Mouse (Mus musculus) fat pad, adult 2 months (tissue): ENCODE results near the gene Tbkbp1.
"Not testable (repeated sequence)": the region's sequence is repeated elsewhere in the genome, so short reads cannot be mapped to it uniquely, and the experiment has no call there.

Source experiments
- DNase-seq: peaks from one replicate; pipeline ENCODE4 v3.0.0-alpha.2; 2011; ENCODE audit warnings: low read depth, low spot score; ENCODE audit errors: extremely low read depth

Tbkbp1 gene

DNA sequence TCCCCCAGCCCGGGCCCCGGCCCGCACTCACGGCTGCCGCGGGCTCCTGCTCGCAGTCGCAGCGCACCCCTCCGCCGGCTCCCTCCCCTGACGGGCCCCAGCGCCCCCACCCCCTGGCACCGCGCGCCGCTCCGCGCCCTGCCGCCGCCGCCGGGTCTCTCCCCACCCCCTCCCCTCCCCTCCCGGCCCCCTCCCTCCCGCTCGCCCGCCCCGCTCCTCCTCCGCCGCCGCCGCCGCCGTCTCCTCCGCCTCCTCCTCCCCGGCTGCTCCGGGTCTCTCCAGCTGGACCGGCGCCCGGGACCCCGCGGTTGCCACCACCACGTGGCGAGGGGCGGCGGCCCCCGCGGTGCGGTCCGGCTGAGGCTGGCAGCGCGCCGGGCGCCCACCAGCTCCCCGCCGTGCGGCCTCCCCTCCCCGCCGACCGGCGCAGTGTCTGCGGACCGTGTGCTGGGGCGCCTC is at the start of gene Tbkbp1:
Gene Tbkbp1, minus strand, starts transcription at position 153 of the 459 bp plus-strand sequence.
- DNase-seq = no peak

DNA sequence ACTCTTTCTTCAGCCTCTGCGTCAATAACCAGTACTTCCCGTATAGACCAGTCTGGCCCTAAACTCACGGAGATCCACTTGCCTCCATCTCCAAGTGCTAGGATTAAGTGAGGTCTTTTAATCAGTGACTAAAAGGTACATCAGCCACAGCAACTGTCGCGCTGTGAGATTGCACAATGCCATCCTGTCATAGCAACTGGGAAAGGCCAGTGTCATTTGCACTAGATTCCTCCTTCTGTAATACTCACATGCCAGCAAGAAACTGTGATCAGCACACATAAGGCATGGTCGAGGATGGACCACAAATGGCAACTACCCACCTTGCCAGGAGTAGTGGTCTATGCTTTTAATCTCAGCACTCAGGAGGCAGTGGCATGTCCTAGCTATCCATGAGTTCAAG is 48.2 kb upstream of the Tbkbp1 start:
- no peak for DNase-seq

GRCm38 (mm10) chr11:97198601-97199000 is 47.3 kb upstream of the Tbkbp1 start:
- no peak for DNase-seq

DNA sequence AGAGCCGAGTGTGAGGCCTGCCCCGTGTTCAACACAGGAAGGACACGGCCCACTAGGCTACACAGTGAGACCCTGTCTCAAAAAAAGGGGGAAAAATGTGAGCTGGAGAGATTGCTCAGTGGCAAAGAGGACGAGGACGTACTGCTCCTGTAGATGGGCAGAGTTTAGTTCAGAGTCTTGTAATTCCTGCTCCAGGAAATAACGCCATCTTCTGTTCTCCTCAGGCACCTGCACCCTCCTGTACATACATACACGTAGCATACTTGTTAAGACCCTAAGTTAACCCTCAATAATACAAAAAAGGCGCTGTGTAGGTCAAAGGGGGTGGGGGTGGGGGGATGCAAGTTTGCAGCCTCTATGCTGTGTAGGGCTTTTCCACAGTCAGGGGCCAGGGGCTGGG is 45.7 kb upstream of the Tbkbp1 start:
- DNase-seq = no peak

DNA sequence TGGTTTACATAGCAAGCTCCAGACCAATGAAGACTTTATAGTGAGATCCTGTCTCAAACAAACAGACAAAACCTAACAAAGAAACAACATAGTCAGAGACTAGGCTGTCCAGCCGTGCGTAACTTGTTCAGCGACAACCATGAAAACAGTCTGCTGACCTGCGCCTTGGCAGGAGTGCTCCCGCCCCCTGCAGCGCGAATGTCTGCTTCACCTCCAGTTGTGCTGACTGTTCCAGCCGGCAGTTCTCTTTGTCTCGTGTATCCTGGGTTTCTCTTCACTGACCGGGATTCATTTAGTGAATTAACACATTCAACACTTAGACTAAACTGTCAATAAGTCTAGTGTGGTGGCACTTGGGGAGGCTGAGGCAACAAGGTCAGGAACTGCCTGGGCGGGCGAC is 45.2 kb upstream of the Tbkbp1 start:
- DNase-seq = no peak

DNA sequence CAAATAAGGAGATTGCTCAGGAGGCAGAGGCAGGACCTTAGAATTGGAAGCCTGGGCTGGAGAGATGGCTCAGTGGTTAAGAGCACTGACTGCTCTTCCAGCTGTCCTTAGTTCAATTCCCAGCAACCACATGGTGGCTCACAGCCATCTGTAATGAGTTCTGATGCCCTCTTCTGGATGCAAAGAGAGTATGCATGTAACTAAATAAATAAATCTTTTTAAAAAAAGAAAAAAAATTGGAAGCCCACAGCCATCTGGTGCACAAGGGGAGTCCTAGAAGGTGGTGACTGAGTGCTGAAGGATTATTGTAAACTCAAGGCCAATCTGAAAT is 41.3 kb upstream of the Tbkbp1 start:
- DNase-seq = no peak

- no peak for DNase-seq
Observed at GRCm38 (mm10) chr11:97191915-97192620, 40.8 kb upstream of the Tbkbp1 start.

GRCm38 (mm10) chr11:97190992-97191391 is 39.7 kb upstream of the Tbkbp1 start:
- no peak for DNase-seq

- DNase-seq = not testable (repeated sequence)
Observed at GRCm38 (mm10) chr11:97189645-97190044, 38.4 kb upstream of the Tbkbp1 start.

- no peak for DNase-seq
Observed at GRCm38 (mm10) chr11:97189231-97189630, 37.9 kb upstream of the Tbkbp1 start.

DNA sequence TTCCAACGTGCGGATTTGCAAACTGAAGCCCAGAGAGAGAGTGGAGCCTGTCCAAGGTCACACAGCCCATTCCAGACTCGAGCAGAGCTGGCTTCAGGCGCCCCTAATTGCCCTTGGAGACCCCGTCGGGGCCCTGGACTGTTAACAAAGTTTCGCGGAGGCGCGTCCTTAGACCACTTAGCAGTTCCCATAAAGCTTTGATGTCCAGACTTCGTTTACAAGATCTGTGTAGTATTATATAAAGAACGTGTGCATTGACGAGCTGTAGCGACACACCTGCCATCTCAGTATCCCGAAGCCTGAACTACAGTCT is 37.3 kb upstream of the Tbkbp1 start:
- no peak for DNase-seq

- peak; percentile 72 for DNase-seq
Observed at GRCm38 (mm10) chr11:97187764-97188642, 36.7 kb upstream of the Tbkbp1 start, which contains the start of gene Kpnb1. TSS of gene Kpnb1 (minus strand) at chr11:97187881.

DNA sequence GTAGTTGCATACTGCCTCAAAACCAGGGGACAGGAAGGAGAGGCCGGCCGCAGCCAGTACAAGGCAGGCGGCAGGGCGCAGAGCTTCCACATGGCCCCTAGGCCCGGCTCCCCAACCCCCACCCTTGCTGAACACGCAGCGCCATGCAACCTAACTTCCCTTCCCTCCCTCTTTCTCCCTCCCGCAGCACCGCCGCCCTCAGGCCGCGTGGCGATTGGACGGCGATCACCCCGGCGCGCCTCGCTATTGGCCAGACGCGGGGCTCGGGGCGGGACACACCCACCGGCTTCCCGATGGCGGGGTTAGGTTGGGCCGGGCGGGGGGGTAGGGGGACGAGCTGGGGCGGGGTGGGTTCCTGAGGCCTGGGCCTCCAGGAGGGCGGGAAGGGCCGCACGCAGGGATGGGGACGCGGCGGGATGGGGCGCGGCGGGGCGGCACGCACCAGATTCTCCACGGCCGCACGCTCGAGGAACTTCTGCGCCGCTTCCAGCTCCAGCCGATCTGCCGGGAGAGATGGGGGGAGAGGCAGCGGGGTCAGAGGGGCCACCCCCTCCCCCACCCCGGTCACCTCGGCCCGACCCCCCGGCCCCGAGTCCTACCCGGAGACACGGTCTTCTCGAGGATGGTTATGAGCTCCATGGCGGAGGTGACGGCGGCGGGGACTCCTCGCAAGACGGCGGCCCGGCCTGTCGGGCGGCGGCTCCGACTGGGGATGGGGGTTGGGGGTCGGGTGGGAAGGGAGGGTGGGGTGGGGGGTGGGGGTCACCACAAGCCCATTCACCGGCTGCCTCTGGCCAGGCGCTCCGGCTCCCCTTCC is 35.9 kb upstream of the Tbkbp1 start:
- DNase-seq = no peak

DNA sequence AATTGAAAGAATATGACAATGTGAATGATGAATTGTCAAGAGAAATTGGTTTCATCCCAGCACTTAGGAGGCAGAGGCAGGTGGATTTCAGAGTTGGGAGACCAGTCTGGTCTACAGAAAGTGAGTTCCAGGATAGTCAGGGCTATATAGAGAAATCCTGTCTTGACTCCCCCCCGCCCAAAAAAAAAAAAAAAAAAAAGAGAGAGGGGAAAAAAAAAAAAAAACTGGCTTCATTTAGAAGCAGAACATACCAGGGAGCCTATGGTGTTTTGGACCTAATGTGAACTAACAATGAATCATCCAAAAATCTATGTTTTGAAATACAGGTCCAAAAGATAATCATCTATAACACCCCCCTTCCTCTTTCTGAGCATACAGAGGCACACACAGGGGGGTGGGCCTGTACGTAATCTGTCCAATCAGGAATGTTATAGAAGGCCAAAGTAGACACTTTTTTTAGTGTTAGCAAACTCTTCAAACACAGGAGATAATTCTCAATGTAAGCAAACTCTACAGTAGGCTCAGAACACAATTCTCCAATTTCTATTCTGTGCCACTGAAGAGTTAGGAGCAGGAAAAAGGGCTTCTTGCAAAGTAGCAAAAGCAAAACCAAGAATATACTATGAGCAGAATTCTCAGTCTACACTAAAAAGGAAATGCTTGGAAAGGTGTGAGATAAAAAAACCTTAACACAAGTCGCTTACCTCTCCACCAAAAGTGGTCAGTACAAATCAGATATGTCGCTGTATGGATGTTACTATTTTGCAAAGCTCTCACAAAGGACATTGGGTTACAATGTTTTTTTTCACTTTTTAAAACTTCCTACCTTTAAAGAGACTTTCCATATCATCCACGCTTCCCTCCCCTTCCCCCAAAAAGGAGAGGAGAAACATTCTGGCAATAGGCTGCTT is 34.7 kb upstream of the Tbkbp1 start:
- no peak for DNase-seq

GRCm38 (mm10) chr11:97184875-97185274 is 33.6 kb upstream of the Tbkbp1 start:
- DNase-seq = no peak

DNA sequence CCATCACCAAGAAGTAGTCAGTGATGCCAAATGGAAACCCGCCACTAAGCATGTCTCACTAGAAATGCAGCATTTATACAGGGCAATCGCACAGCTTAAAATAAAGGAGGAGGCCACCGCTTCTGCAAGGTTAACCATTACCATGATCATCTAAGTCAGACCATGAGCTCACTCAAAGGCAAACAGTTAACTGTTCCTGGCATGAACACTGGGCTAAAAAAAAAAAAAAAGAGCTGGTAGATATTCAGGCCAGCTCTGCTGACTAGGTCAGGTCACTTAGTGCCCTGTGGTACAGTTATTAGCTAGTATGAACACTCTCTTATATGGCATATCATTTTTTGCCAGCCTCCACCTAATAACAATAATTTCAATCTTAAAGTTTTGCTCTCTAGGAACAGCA is 31.2 kb upstream of the Tbkbp1 start:
- DNase-seq = no peak

- no peak for DNase-seq
Observed at GRCm38 (mm10) chr11:97181061-97181460, 29.8 kb upstream of the Tbkbp1 start.

DNA sequence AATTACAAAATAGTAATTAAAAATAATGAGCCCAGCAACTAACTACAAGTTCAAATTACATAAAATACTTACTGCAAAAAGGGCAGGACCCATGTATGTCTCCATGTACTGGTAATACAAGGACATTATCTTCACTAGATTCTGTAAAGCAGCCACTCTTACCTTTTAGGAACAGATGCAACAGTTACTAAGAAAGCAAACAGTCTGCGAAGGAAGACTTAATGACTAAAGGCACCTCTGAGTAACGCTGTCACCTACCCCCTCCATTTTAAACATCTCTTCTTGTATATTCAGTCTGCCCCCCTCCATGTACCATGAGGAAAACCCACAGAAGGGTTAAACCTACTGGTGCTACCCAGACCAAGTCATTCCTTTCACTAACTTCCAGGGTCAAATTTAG is 26.9 kb upstream of the Tbkbp1 start:
- DNase-seq = no peak

GRCm38 (mm10) chr11:97176851-97177250 is 25.6 kb upstream of the Tbkbp1 start:
- no peak for DNase-seq

DNA sequence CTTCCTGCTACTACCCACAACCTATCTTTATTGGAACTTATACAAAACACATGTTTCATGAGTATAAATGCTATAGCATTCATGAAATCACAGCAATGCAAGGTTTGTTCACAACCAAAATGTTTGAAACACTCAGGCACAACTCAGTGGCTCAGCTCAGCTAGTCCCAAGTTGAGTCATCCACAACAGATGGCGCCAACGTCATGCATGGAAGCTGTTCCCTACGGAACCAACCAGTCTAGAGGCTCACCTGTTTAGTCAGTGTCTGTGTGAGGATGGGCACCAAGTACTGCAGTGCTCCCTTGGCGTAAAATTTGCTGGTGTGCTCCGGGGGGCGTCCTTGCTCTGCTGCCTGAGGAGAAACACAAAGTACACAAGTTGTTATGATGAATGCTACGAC is 24.2 kb upstream of the Tbkbp1 start:
- DNase-seq = no peak

GRCm38 (mm10) chr11:97160341-97160740 is 9.0 kb upstream of the Tbkbp1 start:
- DNase-seq = no peak
